Mouse (Mus musculus) kidney, embryonic 15.5 days (tissue): Measurements from ENCODE around the gene Ccdc88b. TPM values are rescaled to one million over a fixed set of nuclear protein-coding genes. Genes with fewer than 3 reads are reported as not detected.
"Not testable (repeated sequence)": the region's sequence is repeated elsewhere in the genome, so short reads cannot be mapped to it uniquely, and the experiment has no call there.

Source experiments
- ATAC-seq: fragments of 200-750 bp; cut with Nextera tagmentation; replicated peaks from 2 replicates; pipeline ENCODE4 v1.8.0; 2017; ENCODE audit warnings: moderate TSS enrichment; ENCODE audit not compliant: low FRiP score
- H3K27ac ChIP-seq: fragments of 300-500 bp; sonication (generic); 2 replicates; pipeline ENCODE4 v1.5.1; 2015; ENCODE audit warnings: mild to moderate bottlenecking, inconsistent platforms
- H3K27me3 ChIP-seq: fragments of 300-500 bp; sonication (generic); 2 replicates; pipeline ENCODE4 v1.6.1; 2015; ENCODE audit warnings: inconsistent platforms
- H3K36me3 ChIP-seq: fragments of 300-500 bp; sonication (generic); 2 replicates; pipeline ENCODE4 v1.6.1; 2015; ENCODE audit warnings: inconsistent platforms
- H3K4me1 ChIP-seq: fragments of 300-500 bp; sonication (generic); 2 replicates; pipeline ENCODE4 v1.6.1; 2015; ENCODE audit warnings: inconsistent platforms
- H3K4me2 ChIP-seq: fragments of 300-500 bp; sonication (generic); 2 replicates; pipeline ENCODE4 v1.6.1; 2015; ENCODE audit warnings: moderate library complexity, mild to moderate bottlenecking, inconsistent platforms
- H3K4me3 ChIP-seq: fragments of 300-500 bp; sonication (generic); replicated peaks from 2 replicates; pipeline ENCODE4 v1.5.1; 2015; ENCODE audit warnings: mild to moderate bottlenecking, inconsistent platforms
- H3K9ac ChIP-seq: fragments of 300-500 bp; sonication (generic); 2 replicates; pipeline ENCODE4 v1.6.1; 2015; ENCODE audit warnings: mild to moderate bottlenecking, inconsistent platforms
- H3K9me3 ChIP-seq: fragments of 300-500 bp; sonication (generic); replicated peaks from 2 replicates; pipeline ENCODE4 v1.6.1; 2016; ENCODE audit warnings: inconsistent platforms
- WGBS: fragments of 180-500 bp; shearing (Covaris S2); methylation state at CpG from one replicate; pipeline ENCODE4 v1.1.7; 2015; ENCODE audit warnings: mixed read lengths; 5-methylcytosine and 5-hydroxymethylcytosine counted together
- polyA plus RNA-seq: library from polyadenylated mRNA; unstranded; fragments of >200 nt; fragmentation: Nextera tagmentation; extraction: Ambion mirVana; gene quantifications from 2 replicates; pipeline ENCODE4 v1.2.1, GENCODE M21; 2015

Ccdc88b gene
- polyA plus RNA-seq = 0.74 and 1.2 TPM in 2 replicates

DNA sequence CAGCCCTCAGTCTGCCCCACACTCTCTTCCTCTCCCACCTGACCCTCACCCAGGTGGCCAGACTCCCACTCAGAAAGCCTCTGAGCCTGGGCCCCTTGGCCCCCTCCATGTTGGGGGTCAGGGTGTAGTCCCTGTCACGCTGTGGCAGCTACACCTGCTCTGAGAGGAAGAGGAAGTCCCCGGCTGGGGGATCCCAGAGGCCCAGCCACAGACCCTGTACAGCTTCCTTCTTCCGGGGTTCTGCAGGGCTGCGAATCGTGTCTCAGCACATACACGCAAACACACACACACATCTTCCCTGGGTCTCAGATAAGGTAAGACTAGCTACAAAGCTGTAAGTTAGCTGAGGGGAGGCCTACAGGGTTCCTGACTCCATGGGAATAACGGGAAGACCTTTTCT lies at the start of gene Ccdc88b:
Gene Ccdc88b, minus strand, starts transcription at position 181 of the 400 bp plus-strand sequence.
- Histone ChIP-seq H3K9ac (no peak within 1 kb of the TSS), H3K27ac (no peak within 1 kb of the TSS), H3K27me3 (peaks cover 26% of the 10 kb centered on the region), H3K4me1 (peaks cover 34% of the 10 kb centered on the region), H3K36me3 (no peaks in the 10 kb centered on the region), H3K9me3 (no peaks in the 10 kb centered on the region), H3K4me3 (no peak within 1 kb of the TSS), H3K4me2 (no peak within 1 kb of the TSS)
- 70% methylated on average over 7 of the region's 7 CpGs for WGBS
- ATAC-seq = no peak

DNA sequence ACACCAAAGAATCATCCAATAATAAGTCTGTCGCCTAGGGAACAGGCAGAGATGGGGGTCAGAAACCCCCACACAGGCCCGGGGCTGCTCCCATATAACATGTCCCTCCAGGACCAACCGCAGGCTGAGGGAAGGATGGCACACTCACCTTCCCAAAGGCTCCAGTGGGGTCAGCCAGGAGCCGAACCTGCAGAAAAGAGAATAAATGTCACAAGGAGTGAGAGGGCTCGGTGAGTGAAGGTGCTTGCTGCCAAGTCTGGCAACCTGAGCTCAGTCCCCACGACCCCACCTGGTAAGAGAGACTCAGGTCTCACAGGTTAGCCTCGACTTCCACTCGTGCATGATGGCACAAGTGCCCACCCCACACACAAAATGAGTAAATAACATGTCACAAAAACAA lies 49.1 kb upstream of the Ccdc88b start:
- 87% methylated on average over 8 of the region's 8 CpGs for WGBS
- H3K9ac ChIP-seq = no peak overlapping the region
- H3K4me2 ChIP-seq = peak overlapping the region; percentile 90; the same call in 1 of the 2 replicates
- no peaks in the 10 kb centered on the region for H3K27me3 ChIP-seq
- no peak overlapping the region for H3K27ac ChIP-seq
- no peaks in the 10 kb centered on the region for H3K9me3 ChIP-seq
- H3K36me3 ChIP-seq = peaks cover 46% of the 10 kb centered on the region
- H3K4me3 ChIP-seq = no peak overlapping the region
- peaks cover 34% of the 10 kb centered on the region for H3K4me1 ChIP-seq
- no peak for ATAC-seq

DNA sequence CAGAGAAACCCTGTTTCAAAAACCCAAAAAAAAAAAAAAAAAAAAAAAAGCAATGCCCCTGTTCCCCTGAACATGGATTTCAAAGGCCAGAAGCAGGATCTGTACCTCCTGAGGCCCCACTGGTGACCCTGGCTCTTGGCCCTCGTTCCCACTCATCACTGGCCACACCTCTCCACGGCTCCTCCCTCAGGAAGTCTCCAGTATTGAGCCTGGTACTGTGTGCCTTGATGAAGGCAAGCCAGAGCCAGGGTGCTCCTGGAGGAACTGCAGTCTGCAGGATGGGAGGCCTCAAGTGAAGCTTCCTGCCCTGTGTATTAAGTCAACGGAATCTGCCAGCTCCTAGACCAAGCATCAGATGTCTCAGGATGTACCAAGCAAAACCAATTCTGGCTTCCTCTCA lies 48.2 kb upstream of the Ccdc88b start:
- Histone ChIP-seq H3K27ac (no peak overlapping the region), H3K4me2 (no peak overlapping the region), H3K4me3 (no peak overlapping the region), H3K4me1 (peaks cover 27% of the 10 kb centered on the region), H3K36me3 (peaks cover 37% of the 10 kb centered on the region), H3K9me3 (no peaks in the 10 kb centered on the region), H3K9ac (no peak overlapping the region), H3K27me3 (no peaks in the 10 kb centered on the region)
- WGBS = 82% methylated on average over 3 of the region's 3 CpGs
- no peak for ATAC-seq

DNA sequence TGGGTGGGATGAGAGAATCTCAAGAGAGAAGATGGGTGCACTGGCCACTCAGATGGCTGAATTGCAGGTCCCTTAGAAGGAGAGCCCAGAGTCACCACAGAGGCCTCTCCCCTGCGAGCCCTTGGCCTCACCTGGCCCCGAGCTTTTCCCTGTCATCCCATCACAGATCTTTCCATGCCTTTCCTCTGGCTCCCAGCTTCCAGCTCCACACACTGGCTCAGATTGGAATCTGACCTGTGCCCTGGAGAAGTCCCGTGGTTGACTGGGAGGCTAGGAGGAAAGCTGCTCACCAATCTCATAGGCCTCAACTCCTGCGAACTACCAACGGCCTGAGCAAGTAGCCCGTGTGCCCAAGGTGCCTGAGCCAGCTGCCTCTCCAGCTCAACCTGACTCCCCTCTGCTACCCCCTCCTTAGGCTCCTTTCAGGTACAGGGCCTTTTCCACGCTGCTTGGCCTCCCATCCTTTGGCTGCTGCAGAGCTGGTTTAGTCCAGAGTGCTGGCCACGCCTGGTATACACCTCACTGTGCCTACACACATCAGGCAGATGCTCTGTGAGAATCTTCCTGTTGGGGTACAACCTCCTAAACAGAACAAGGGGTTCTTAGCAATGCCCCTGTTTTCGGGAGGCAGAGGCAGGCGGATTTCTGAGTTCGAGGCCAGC lies 47.6 kb upstream of the Ccdc88b start:
- no peak for ATAC-seq
- Histone ChIP-seq H3K9me3 (no peaks in the 10 kb centered on the region), H3K4me2 (no peak overlapping the region), H3K36me3 (peaks cover 34% of the 10 kb centered on the region), H3K9ac (no peak overlapping the region), H3K27me3 (no peaks in the 10 kb centered on the region), H3K4me1 (peaks cover 23% of the 10 kb centered on the region), H3K27ac (no peak overlapping the region), H3K4me3 (no peak overlapping the region)
- WGBS = 92% methylated on average over 11 of the region's 11 CpGs

DNA sequence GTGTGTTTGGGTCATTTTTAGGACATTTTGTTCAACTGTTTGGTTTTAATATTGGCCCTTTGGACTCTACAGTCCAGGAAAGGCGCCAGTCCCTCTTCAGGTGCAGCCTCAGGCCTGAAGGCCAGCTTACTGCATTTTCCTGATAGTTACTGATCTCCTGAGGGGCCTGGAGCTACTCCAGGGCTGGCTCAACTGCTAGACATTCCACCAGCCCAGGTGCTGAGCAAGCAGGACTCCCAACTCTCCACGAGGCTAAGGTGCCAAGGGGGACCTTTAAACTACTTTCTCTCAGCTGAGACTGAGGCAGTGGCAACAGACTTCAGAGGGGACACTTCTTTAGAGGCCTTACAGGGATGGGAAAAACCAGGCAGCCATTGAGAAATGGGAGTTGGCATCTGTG lies 46.8 kb upstream of the Ccdc88b start:
- no peaks in the 10 kb centered on the region for H3K27me3 ChIP-seq
- peaks cover 23% of the 10 kb centered on the region for H3K4me1 ChIP-seq
- no peak overlapping the region for H3K9ac ChIP-seq
- no peak overlapping the region for H3K27ac ChIP-seq
- no peak overlapping the region for H3K4me2 ChIP-seq
- 70% methylated on average over 2 of the region's 2 CpGs for WGBS
- peaks cover 7% of the 10 kb centered on the region; the same call in 1 of the 2 replicates for H3K9me3 ChIP-seq
- H3K4me3 ChIP-seq = no peak overlapping the region
- peaks cover 34% of the 10 kb centered on the region for H3K36me3 ChIP-seq
- no peak for ATAC-seq

DNA sequence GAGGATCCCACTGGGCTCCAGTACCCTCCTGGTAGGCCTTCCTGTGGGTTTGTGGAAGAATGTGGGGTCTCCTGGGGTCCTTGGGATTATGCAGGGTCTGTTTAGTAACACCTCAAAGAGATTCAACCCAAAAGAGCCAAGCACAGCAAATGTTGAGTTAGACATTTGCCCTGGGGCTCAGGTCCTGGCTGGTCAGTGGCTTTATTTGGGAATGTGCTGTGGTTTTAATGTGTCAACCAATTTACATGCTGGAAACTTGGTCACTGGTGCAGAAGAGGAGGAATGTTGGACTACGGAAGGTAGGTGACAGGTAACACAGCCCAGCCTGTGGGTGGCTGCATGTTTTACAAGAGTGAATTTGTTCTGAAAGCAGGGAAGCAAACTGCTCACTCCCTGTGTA lies 45.0 kb upstream of the Ccdc88b start:
- Histone ChIP-seq H3K4me2 (no peak overlapping the region), H3K27ac (no peak overlapping the region), H3K4me3 (no peak overlapping the region), H3K9ac (no peak overlapping the region), H3K27me3 (no peaks in the 10 kb centered on the region), H3K36me3 (peaks cover 34% of the 10 kb centered on the region), H3K4me1 (peaks cover 11% of the 10 kb centered on the region), H3K9me3 (peaks cover 7% of the 10 kb centered on the region; the same call in 1 of the 2 replicates)
- ATAC-seq = no peak
- 91% methylated on average over 1 of the region's 1 CpGs for WGBS

DNA sequence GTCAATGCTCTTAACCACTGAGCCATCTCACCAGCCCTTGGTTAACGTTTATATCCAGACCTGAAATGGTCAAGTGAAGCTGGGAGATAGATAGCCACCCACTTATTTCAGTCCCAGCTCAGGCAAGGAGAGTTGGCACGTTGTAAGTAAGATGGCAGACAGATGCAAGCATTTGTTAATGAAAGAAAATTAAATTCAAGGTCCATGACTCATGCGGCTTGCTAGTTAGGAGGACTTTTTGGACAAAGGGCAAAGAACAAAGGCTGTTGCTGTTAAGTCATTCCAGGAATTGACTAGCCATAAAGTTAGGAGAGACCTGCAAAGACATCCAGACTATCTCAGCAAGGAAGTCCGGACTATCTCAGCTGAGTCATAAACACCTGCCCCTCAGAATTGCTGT lies 41.6 kb upstream of the Ccdc88b start:
- ATAC-seq = no peak
- Histone ChIP-seq H3K27me3 (no peaks in the 10 kb centered on the region), H3K36me3 (peaks cover 7% of the 10 kb centered on the region), H3K4me3 (no peak overlapping the region), H3K9ac (no peak overlapping the region), H3K27ac (no peak overlapping the region), H3K4me2 (no peak overlapping the region), H3K9me3 (peaks cover 13% of the 10 kb centered on the region; the same call in 1 of the 2 replicates), H3K4me1 (no peaks in the 10 kb centered on the region)
- 83% methylated on average over 4 of the region's 4 CpGs for WGBS

DNA sequence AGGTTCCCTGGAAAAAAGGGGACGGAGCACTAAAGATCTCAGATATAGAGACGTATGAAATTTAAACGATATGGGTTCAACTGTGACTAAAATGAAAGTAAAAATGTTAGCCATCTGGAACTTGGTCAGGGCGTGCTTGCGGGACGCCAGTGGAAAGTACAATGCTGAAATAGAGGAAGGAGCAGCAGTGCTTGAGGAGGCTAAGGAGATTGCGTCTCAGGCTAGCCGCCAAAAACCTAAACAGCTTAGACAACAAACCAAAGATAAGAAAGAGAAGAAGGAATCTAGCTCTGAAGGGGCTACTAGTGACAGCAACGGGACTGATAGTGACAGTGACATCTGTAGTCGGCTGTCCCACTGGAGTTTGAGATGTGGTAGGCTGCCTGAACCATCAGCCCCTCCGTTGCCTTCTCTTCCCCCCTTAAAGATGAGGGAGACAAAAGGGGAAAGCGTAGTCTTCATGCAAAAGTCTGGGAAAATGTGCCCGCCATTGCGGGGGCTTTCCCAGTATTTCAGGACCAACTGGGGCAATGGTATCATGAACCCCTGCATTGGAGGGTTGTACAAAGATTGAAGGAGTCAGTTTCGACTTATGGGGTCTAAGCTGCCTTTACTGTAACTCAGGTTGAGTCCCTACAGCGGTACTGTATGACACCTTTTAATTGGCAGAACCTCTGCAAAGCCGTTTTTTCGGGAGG lies 37.7 kb upstream of the Ccdc88b start:
- H3K4me2 ChIP-seq, ATAC-seq, H3K4me1 ChIP-seq, H3K27ac ChIP-seq, H3K36me3 ChIP-seq, H3K4me3 ChIP-seq, H3K9ac ChIP-seq, H3K27me3 ChIP-seq: not testable (repeated sequence)
- peaks cover 13% of the 10 kb centered on the region; the same call in 1 of the 2 replicates for H3K9me3 ChIP-seq
- WGBS = 91% methylated on average over 18 of the region's 18 CpGs

DNA sequence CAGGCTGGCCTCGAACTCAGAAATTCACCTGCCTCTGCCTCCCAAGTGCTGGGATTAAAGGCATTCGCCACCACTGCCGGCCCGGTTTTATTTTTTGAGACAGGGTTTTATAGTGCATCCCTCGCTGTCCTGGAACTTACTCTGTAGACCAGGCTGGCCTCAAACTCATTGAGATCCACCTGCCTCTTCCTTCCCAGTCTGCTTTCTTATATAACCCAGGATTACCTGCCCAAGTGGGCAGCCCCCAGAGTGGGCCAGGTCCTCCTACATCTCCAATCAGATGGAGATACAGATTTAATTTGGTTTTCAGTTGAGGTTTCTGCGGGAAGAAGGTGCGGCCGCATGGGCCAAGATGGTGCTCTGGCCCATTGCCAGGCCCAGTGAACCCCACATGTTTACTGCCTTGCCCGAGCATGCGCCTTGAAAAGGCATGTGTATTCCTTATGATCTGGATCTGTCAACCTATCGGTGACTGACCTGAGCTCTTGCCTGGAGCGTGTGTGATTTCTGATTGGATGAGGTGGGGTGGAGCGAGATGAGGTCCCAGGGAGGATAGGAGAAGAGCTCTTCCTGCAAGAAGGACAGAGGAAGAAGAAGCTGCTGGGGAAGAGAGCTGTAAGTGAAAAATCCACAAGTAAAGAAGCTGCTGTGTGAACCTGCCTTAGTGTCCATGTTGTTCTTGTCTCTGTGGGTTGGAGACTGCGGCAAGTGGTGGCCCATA lies 35.9 kb upstream of the Ccdc88b start:
- Histone ChIP-seq H3K4me2 (no peak overlapping the region), H3K9me3 (0 out of 2 replicates have a peak, but pooled peaks cover 6% of the 10 kb centered on the region), H3K27ac (no peak overlapping the region), H3K4me3 (no peak overlapping the region), H3K4me1 (0 out of 2 replicates have a peak, but pooled peaks cover 4% of the 10 kb centered on the region), H3K36me3 (no peaks in the 10 kb centered on the region), H3K27me3 (no peaks in the 10 kb centered on the region), H3K9ac (no peak overlapping the region)
- no peak for ATAC-seq
- WGBS = 96% methylated on average over 14 of the region's 14 CpGs

DNA sequence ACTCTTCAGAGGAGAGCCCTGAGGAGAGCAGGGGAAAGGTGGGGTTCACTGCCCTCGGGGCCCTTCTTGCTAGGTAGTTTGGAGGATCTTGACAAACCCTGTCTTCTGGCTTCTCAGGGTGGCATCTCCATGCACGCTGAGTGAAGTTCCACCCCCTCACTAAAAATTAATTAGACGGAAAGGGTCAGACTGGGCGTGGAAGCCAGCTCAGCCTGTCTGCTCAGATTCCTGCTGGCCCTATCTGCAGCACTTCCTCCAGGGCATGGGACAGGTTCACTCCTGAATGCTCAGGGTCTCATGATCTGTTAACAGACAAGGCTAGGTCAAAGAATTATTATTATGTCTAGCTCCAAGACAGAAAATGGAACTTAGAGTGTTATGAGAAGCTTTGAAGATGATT lies 34.5 kb upstream of the Ccdc88b start:
- no peaks in the 10 kb centered on the region for H3K27me3 ChIP-seq
- no peak overlapping the region for H3K9ac ChIP-seq
- H3K36me3 ChIP-seq = no peaks in the 10 kb centered on the region
- no peak for ATAC-seq
- 0 out of 2 replicates have a peak, but pooled peaks cover 6% of the 10 kb centered on the region for H3K9me3 ChIP-seq
- H3K27ac ChIP-seq = no peak overlapping the region
- WGBS = 39% methylated on average over 4 of the region's 4 CpGs
- 0 out of 2 replicates have a peak, but pooled peaks cover 4% of the 10 kb centered on the region for H3K4me1 ChIP-seq
- H3K4me3 ChIP-seq = no peak overlapping the region
- peak overlapping the region; percentile 9; the same call in 1 of the 2 replicates for H3K4me2 ChIP-seq

DNA sequence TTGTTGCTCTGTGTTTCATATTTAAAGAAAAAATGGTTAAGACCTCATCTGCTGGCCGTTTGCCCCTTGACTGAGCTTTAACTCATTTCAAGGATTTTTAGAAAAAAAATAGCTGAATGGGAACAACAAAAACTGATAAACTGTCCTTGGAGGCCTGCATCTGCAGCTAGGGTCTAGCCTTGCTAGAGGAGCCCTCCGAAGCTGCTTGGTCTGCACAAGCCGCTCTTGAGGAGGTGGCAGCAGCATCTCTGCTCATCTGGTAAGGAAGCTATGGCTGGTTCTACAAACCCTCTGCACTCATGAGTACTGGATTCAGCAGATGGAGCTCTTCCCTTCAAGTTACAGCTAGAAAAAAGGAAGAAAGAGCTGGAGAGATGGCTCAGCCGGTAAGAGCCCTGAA lies 20.0 kb upstream of the Ccdc88b start:
- Histone ChIP-seq H3K27me3 (no peaks in the 10 kb centered on the region), H3K4me2 (no peak overlapping the region), H3K9me3 (no peaks in the 10 kb centered on the region; the same call in 1 of the 2 replicates), H3K36me3 (no peaks in the 10 kb centered on the region), H3K4me3 (no peak overlapping the region), H3K4me1 (no peaks in the 10 kb centered on the region), H3K9ac (no peak overlapping the region), H3K27ac (no peak overlapping the region)
- 88% methylated on average over 4 of the region's 4 CpGs for WGBS
- ATAC-seq = no peak

DNA sequence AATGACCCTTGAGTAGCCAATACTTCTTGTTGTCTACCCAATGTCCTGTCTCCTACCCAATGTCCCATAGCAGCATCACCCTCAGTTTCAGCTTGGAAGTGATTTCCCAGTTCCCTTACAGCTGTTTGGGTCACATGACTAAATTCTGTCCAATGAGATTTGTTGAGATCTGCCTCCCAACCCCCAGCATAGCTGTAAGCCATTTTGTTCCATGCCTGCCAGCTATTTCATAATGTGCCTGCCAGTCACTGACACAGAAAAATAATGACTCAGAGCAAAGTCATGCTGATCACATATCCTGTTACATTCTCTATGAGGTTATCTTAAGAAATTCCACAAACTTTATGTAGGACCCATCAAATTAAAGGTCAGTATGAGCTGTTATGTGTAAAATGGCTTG lies 18.8 kb upstream of the Ccdc88b start:
- H3K4me1 ChIP-seq = peaks cover 5% of the 10 kb centered on the region
- no peak for ATAC-seq
- H3K27ac ChIP-seq = no peak overlapping the region
- H3K4me3 ChIP-seq = no peak overlapping the region
- no peak overlapping the region for H3K4me2 ChIP-seq
- no peaks in the 10 kb centered on the region; the same call in 1 of the 2 replicates for H3K9me3 ChIP-seq
- H3K36me3 ChIP-seq = no peaks in the 10 kb centered on the region
- no peak overlapping the region for H3K9ac ChIP-seq
- no peaks in the 10 kb centered on the region for H3K27me3 ChIP-seq
